Mouse (Mus musculus): ENCODE results near the gene Slc22a6.

DNA sequence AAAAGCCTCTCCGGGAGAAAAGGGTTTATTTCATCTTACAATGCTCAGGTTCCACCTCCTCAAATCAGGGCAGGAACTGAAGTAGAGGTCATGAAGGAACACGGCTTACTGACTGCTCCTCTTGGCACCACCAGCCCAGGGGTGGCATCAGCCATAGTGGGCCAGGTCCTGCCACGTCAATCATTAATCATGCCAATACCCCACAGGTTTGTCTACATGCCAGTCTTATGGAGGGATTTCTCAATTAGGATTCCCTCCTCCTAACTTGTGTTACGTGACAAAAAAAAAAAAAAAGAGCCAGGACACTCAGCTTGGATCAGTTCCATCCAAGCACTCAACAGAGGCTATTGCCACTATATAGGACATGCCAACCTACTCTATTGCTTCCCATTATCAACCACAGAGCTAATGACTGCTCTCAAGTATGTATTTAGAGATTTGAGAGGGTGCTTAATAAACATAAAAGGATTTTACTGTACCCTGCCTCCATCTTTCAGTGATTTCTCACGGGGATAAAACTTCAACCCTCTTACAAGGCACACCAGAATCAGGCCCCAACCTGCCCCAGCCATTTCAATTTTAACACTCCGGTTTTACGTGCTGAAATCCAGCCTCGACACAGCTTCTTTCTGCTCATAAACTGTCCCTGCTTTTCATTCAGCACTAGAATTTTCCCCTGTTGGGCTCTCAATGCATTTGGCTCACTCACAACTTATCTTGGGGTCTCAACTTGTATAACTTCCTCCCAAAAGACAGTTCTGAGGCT lies 6.3 kb upstream of the Slc22a6 start:
- no peak for TF ChIP-seq CTCF (IDR thresholded peaks at IDR 0.05; ENCODE audit: low read depth)
- no peak for TF ChIP-seq EP300 (IDR thresholded peaks at IDR 0.05; ENCODE audit: low read depth)
